Mouse (Mus musculus) kidney, adult 18-20 months (tissue): ENCODE results near the gene Btn2a2.

Experiments used
- DNase-seq: peaks from one replicate; pipeline ENCODE4 v3.0.0; 2021

Gene Btn2a2

GRCm38 (mm10) chr13:23521703-23522102, 33.0 kb upstream of the Btn2a2 start:
- DNase-seq, result peak; percentile 81

- DNase-seq, result peak; percentile 83
These were observed 30.8 kb upstream of the Btn2a2 start for GRCm38 (mm10) chr13:23519416-23519815.

- DNase-seq, result peak; percentile 82
These were observed 30.2 kb upstream of the Btn2a2 start for GRCm38 (mm10) chr13:23518885-23519284.

GRCm38 (mm10) chr13:23518295-23518603, 29.6 kb upstream of the Btn2a2 start:
- DNase-seq, result no peak

GRCm38 (mm10) chr13:23517603-23518294, 29.1 kb upstream of the Btn2a2 start:
- peak; percentile 94 for DNase-seq

GRCm38 (mm10) chr13:23516822-23517602, 28.4 kb upstream of the Btn2a2 start:
- peak; percentile 90 for DNase-seq

GRCm38 (mm10) chr13:23515826-23516620, 27.4 kb upstream of the Btn2a2 start:
- no peak for DNase-seq

GRCm38 (mm10) chr13:23515281-23515680, 26.6 kb upstream of the Btn2a2 start:
- no peak for DNase-seq

GRCm38 (mm10) chr13:23513517-23513916, 24.9 kb upstream of the Btn2a2 start:
- DNase-seq, result no peak

GRCm38 (mm10) chr13:23510127-23510526, 21.5 kb upstream of the Btn2a2 start:
- DNase-seq, result no peak

GRCm38 (mm10) chr13:23506819-23507515, 18.3 kb upstream of the Btn2a2 start:
- DNase-seq, result no peak

GRCm38 (mm10) chr13:23506351-23506750, 17.7 kb upstream of the Btn2a2 start:
- DNase-seq, result peak; percentile 7

- DNase-seq, result no peak
These were observed 17.1 kb upstream of the Btn2a2 start for GRCm38 (mm10) chr13:23505662-23506345.

GRCm38 (mm10) chr13:23503797-23504196, 15.1 kb upstream of the Btn2a2 start:
- DNase-seq, result peak; percentile 20

- no peak for DNase-seq
These were observed 14.3 kb upstream of the Btn2a2 start for GRCm38 (mm10) chr13:23502916-23503315.

GRCm38 (mm10) chr13:23502031-23502567, 13.4 kb upstream of the Btn2a2 start:
- no peak for DNase-seq

- DNase-seq, result no peak
These were observed 12.9 kb upstream of the Btn2a2 start for GRCm38 (mm10) chr13:23501511-23501910.

- peak; percentile 25 for DNase-seq
These were observed 12.0 kb upstream of the Btn2a2 start for GRCm38 (mm10) chr13:23500424-23501200.

- no peak for DNase-seq
These were observed 11.3 kb upstream of the Btn2a2 start for GRCm38 (mm10) chr13:23499943-23500342.

- no peak for DNase-seq
These were observed 10.0 kb upstream of the Btn2a2 start for GRCm38 (mm10) chr13:23498653-23499052.

- DNase-seq, result no peak
These were observed 9.1 kb upstream of the Btn2a2 start for GRCm38 (mm10) chr13:23497656-23498321.
